Mouse (Mus musculus): ENCODE data around the gene Cd320. TPM values are rescaled to one million over a fixed set of nuclear protein-coding genes. Genes with fewer than 3 reads are reported as not detected.
"Not testable (repeated sequence)": the region's sequence is repeated elsewhere in the genome, so short reads cannot be mapped to it uniquely, and the experiment has no call there.

The Cd320 gene
- total RNA-seq, 4 experiments from 2014 or later: 22.8 to 26.0 (median 25.1) TPM

- DNase-seq (ENCODE audit: low spot score in 2 of 2): no peak
These were observed 54.4 kb downstream of the Cd320 start for GRCm38 (mm10) chr17:33897114-33897794.

DNA sequence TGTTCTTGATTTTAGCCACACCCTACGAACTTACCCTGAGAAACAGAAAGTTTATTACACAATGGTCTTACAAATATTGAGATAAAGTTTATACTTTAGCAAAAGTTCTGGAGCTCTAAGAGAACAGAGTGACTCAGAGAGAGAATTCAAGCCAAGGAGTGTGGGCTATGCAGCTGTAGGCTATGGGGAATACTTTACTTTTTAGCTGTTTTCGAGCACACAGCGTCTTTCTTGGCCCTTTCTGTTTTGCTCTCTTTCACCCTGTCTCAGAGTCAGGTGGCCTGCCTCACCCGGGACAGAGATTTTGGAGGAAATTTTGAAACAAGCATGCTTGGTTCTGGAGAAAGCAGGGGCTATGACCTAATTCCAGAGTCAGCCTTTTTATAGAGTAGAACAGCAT lies 55.3 kb downstream of the Cd320 start:
- not testable (repeated sequence) for DNase-seq (ENCODE audit: low spot score in 2 of 2)

Small RNAs within 50 kb of the gene (microRNA-seq; reads per million reads assigned to microRNA genes)
- gene Gm27740: 0 reads per million in 2 experiments

Other genes with a start within 250 kb of the Cd320 start
- gene Zfp414, start 214.0 kb upstream of the Cd320 start, total RNA-seq (2022): 10 to 100 TPM; 51.2 to 62.6 (median 52.6) TPM
- gene Pram1, start 205.0 kb upstream of the Cd320 start, total RNA-seq (2022): 1 to 10 TPM in 2 of 4 experiments, under 1 TPM in 2; 0.36 to 1.3 (median 0.96) TPM
- 100 to 1,000 TPM; 131 to 157 (median 141) TPM for gene Hnrnpm, start 156.2 kb upstream of the Cd320 start, total RNA-seq (2022)
- 10 to 100 TPM; 73.7 to 87.2 (median 80.7) TPM for gene March2, start 124.4 kb upstream of the Cd320 start, total RNA-seq (2022)
- gene Rab11b, start 82.6 kb upstream of the Cd320 start, total RNA-seq (2022): 100 to 1,000 TPM; 272 to 320 (median 292) TPM
- 1 to 10 TPM; 1.7 to 3.0 (median 2.2) TPM for gene Angptl4, start 61.3 kb upstream of the Cd320 start, total RNA-seq (2022)
- 10 to 100 TPM; 26.9 to 41.2 (median 31.4) TPM for gene Kank3, start 32.6 kb upstream of the Cd320 start, total RNA-seq (2022)
- gene Rps28, start 18.5 kb upstream of the Cd320 start, total RNA-seq (2022): 100 to 1,000 TPM; 686 to 890 (median 782) TPM
- 100 to 1,000 TPM; 196 to 215 (median 203) TPM for gene Ndufa7, start 18.5 kb upstream of the Cd320 start, total RNA-seq (2022)
- not detected for gene Gm7029, start 30.7 kb downstream of the Cd320 start, total RNA-seq (2022)
- 1 to 10 TPM; 1.9 to 2.6 (median 2.5) TPM for gene Kifc1, start 47.6 kb downstream of the Cd320 start, total RNA-seq (2022)
- gene Platr17, start 62.0 kb downstream of the Cd320 start, total RNA-seq (2022): 1 to 10 TPM in 2 of 4 experiments, not detected in 2; 1.4 to 1.8 TPM
- gene Daxx, start 66.3 kb downstream of the Cd320 start, total RNA-seq (2022): 10 to 100 TPM; 24.2 to 27.1 (median 26.1) TPM
- 10 to 100 TPM; 39.9 to 87.4 (median 58.2) TPM for gene Tapbp, start 72.8 kb downstream of the Cd320 start, total RNA-seq (2022)
- 10 to 100 TPM; 28.8 to 36.0 (median 32.5) TPM for gene Zbtb22, start 72.8 kb downstream of the Cd320 start, total RNA-seq (2022)
- 10 to 100 TPM; 64.3 to 90.9 (median 81.8) TPM for gene Rgl2, start 86.5 kb downstream of the Cd320 start, total RNA-seq (2022)
- gene Pfdn6, start 97.3 kb downstream of the Cd320 start, total RNA-seq (2022): 10 to 100 TPM; 68.7 to 93.1 (median 76.1) TPM
- 10 to 100 TPM; 13.2 to 17.4 (median 14.9) TPM for gene Wdr46, start 97.6 kb downstream of the Cd320 start, total RNA-seq (2022)
- gene B3galt4, start 108.4 kb downstream of the Cd320 start, total RNA-seq (2022): 1 to 10 TPM; 4.7 to 7.4 (median 6.9) TPM
- gene Vps52, start 112.7 kb downstream of the Cd320 start, total RNA-seq (2022): 10 to 100 TPM; 81.4 to 91.3 (median 81.9) TPM
- 100 to 1,000 TPM; 273 to 401 (median 339) TPM for gene Rps18, start 112.9 kb downstream of the Cd320 start, total RNA-seq (2022)
- gene H2-K1, start 157.3 kb downstream of the Cd320 start, total RNA-seq (2022): 100 to 1,000 TPM in 1 of 4 experiments, 10 to 100 TPM in 3; 29.6 to 138 (median 63.9) TPM
- 10 to 100 TPM; 34.8 to 44.1 (median 42.7) TPM for gene Ring1, start 181.6 kb downstream of the Cd320 start, total RNA-seq (2022)
- 10 to 100 TPM; 57.9 to 62.2 (median 58.3) TPM for gene H2-Ke6, start 185.0 kb downstream of the Cd320 start, total RNA-seq (2022)
- 100 to 1,000 TPM in 1 of 4 experiments, 10 to 100 TPM in 3; 77.1 to 106 (median 92.6) TPM for gene Slc39a7, start 188.6 kb downstream of the Cd320 start, total RNA-seq (2022)
- 10 to 100 TPM; 70.8 to 85.4 (median 78.0) TPM for gene Rxrb, start 188.7 kb downstream of the Cd320 start, total RNA-seq (2022)
- 10 to 100 TPM; 22.6 to 30.2 (median 27.5) TPM for gene Col11a2, start 196.3 kb downstream of the Cd320 start, total RNA-seq (2022)
- 1 to 10 TPM in 2 of 4 experiments, not detected in 2; 2.6 to 3.6 TPM for gene H2-Oa, start 249.2 kb downstream of the Cd320 start, total RNA-seq (2022)